Mouse (Mus musculus) testis, adult 2 months (tissue): ENCODE results near the gene Esam.

Experiments used
- CTCF ChIP-seq: fragments of 200-500 bp; IDR thresholded peaks from 2 replicates; pipeline ENCODE4 v1.5.1; 2012; ENCODE audit warnings: low read depth, mild to moderate bottlenecking, inconsistent platforms, low read length, moderate library complexity; ENCODE audit not compliant: control insufficient read depth, insufficient read depth, insufficient replicate concordance
- POLR2A ChIP-seq: fragments of 200-500 bp; IDR thresholded peaks from 2 replicates; pipeline ENCODE4 v1.6.1; 2012; ENCODE audit warnings: low read depth, mild to moderate bottlenecking, inconsistent platforms, low read length, moderate library complexity; ENCODE audit not compliant: control insufficient read depth

- TF ChIP-seq POLR2A (no peak), CTCF (no peak)
These were observed 35.9 kb downstream of the Esam start for GRCm38 (mm10) chr9:37563805-37564204.
